Comparison of ENCODE assay signal across 8 mouse cellular contexts in the genomic region with DNA sequence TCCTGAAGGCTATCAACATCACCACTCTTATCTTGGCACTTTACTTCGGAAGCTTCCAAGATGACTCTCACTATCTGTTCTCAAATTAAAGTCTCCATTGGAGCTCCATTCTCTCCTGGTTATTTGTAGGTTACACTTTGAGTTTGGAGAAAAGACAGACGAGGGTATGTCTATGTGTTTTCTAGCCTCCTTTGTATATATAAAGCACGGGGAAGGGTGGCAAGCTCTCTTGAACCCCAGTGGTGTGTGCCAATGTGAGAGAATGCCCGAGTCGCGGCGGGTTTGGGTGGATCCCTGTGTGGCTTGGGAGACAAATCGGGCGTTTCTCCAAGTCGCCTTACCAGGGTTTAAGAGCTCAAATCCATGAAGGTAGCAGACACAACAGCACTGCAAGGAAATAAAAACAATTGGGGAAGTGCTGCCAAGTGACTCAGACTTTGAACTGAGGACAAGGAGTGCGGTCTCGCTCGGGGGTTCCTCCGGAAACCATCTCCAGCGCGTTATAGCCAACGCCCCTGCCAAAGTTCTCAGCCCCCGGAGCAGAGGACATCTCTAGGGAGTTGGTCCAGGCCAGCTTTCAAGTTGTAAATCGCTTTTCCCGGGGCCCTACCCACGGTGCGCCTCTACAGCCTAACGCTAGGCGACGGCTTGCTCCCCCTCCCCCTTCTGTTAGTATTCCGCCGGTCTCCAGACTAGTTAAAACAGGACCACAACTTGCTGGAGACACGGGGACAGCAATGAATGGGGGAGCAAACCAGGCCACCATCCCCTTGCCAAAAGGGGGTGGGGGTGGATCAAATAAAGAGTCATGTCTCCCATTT. TPM values are rescaled to one million over a fixed set of nuclear protein-coding genes. Genes with fewer than 3 reads are reported as not detected.
A peak's percentile ranks its signal among the peaks of the same experiment; 100 is the strongest.
DNase-seq lines count a peak whose midpoint lies in the region; ATAC-seq and TF ChIP-seq lines count a peak whose summit lies in the region.

No protein-coding gene starts in this region.

- H3K27me3 ChIP-seq in hindbrain, embryonic 13.5 days = peaks cover 10% of the 10 kb centered on the region; the same call in 1 of the 2 replicates

- H3K79me2 ChIP-seq in macrophage (ENCODE audit: inconsistent target) = peaks cover 22% of the 10 kb centered on the region

- H3K36me3 ChIP-seq in hindbrain, embryonic 13.5 days = no peaks in the 10 kb centered on the region
- no peaks in the 10 kb centered on the region for H3K36me3 ChIP-seq in macrophage (ENCODE audit: inconsistent target)

- peak overlapping the region; percentile 82 for H3K4me3 ChIP-seq in hindbrain, embryonic 13.5 days
- H3K4me3 ChIP-seq in left cerebral cortex, adult 2 months = peak overlapping the region; percentile 93
- H3K4me3 ChIP-seq in macrophage (ENCODE audit: inconsistent target) = peak overlapping the region; percentile 42

- 1% methylated on average over 28 of the region's 28 CpGs for WGBS in hindbrain, embryonic 13.5 days
- WGBS in macrophage (ENCODE audit: missing documents) = 4% methylated on average over 28 of the region's 28 CpGs

- ATAC-seq in hindbrain, embryonic 13.5 days (ENCODE audit: low FRiP score) = 0 out of 2 replicates have a peak, but pooled peaks have one; percentile 10
- no peak for ATAC-seq in activated CD4-positive, CD25-positive, alpha-beta regulatory T cell, adult 4 months

- peak overlapping the region; percentile 61 for H3K27ac ChIP-seq in hindbrain, embryonic 13.5 days
- H3K27ac ChIP-seq in left cerebral cortex, adult 2 months = peak overlapping the region; percentile 92
- H3K27ac ChIP-seq in macrophage = no peak overlapping the region

- peak; percentile 80 for DNase-seq in ES-CJ7 (ENCODE audit: low read depth, low spot score)
- DNase-seq in c-Kit-positive CD71-positive TER-119-positive erythroid progenitor cells, embryonic 14.5 days (ENCODE audit: low spot score) = peak; percentile 4
- DNase-seq in gastrocnemius, adult 8-10 months (ENCODE audit: low spot score in 2 of 2) = peak; percentile 36 to 49
- peak; percentile 44 to 49 for DNase-seq in left cerebral cortex, adult 2 months (ENCODE audit: extremely low spot score in 1 of 2, low spot score in 2 of 2)
- peak; percentile 68 for DNase-seq in right cerebral cortex, postnatal 14 days

- peaks cover 49% of the 10 kb centered on the region for H3K4me1 ChIP-seq in hindbrain, embryonic 13.5 days (replicated peaks)

- intact Hi-C loops in left cerebral cortex, adult 2 months (cut with DNase I) = loop anchor here (2.0 to 5.0 kb wide), 4 partner anchors 207 to 1525 kb away; no protein-coding TSS in a partner anchor

- TF ChIP-seq CTCF in left cerebral cortex, adult 2 months (IDR thresholded peaks at IDR 0.05) = peak; percentile 34

- peak overlapping the region; percentile 88 for H3K9ac ChIP-seq in hindbrain, embryonic 13.5 days

- peak overlapping the region; percentile 76 for H3K4me2 ChIP-seq in hindbrain, embryonic 13.5 days

- H3K9me3 ChIP-seq in hindbrain, embryonic 13.5 days = no peaks in the 10 kb centered on the region

RNA-seq across cellular contexts. Expression of a gene that starts 1.8 kb away (rescaled TPM):
- total RNA-seq in gastrocnemius, adult 8-10 months (2022) = 1 to 10 TPM; 4.5 to 6.6 (median 5.8) TPM
- 26.4 and 27.9 TPM in 2 replicates for polyA plus RNA-seq in hindbrain, embryonic 13.5 days (2015; fragmentation: Nextera tagmentation; extraction: Ambion mirVana)
- 10 to 100 TPM; 59.6 to 78.3 TPM for total RNA-seq in left cerebral cortex, adult 2 months (2021)
- 10 to 100 TPM in 6 of 26 experiments, 1 to 10 TPM in 20; 2.7 to 18.8 (median 7.3) TPM for total RNA-seq in macrophage (2018; cell fraction: chromatin; rRNA removed)
- total RNA-seq in macrophage (2018; cell fraction: cytosol; rRNA removed) = 10 to 100 TPM in 5 of 26 experiments, 1 to 10 TPM in 21; 6.6 to 15.2 (median 8.9) TPM
- 10 to 100 TPM in 22 of 26 experiments, 1 to 10 TPM in 4; 7.5 to 28.9 (median 12.0) TPM for total RNA-seq in macrophage (2018; cell fraction: nucleus; rRNA removed)
- polyA plus RNA-seq in macrophage (2018) = 3.3 to 8.4 TPM (median 4.5 TPM) in 3 replicates
- polyA plus RNA-seq in activated CD4-positive, CD25-positive, alpha-beta regulatory T cell, adult 4 months (2017; shearing (Covaris generic)) = under 1 TPM in 1 of 2 experiments, not detected in 1; 0.04 TPM

Comparison
In these comparisons a context has a peak if more than half of its experiments do, and no peak if none do; other contexts are left out.
1. DNase-seq: peak in every context shown above with its lines; median percentile 80 in ES-CJ7; 68 in right cerebral cortex, postnatal 14 days; 46 in left cerebral cortex, adult 2 months; 42 in gastrocnemius, adult 8-10 months; 4 in c-Kit-positive CD71-positive TER-119-positive erythroid progenitor cells, embryonic 14.5 days.
2. H3K4me3 ChIP-seq: peak in every context shown above with its lines; median percentile 93 in left cerebral cortex, adult 2 months; 82 in hindbrain, embryonic 13.5 days; 42 in macrophage.